Mouse (Mus musculus) hindlimb bud, embryonic 11.5 days (tissue): ENCODE measurements at regions not wholly inside any gene's neighbourhood (a gene's known extent, or its start where the extent isn't known, plus 50 kb on each side); places are given as distances from the start of the nearest gene placed in this dataset.
A peak's percentile ranks its signal among the peaks of the same experiment; 100 is the strongest.
"Not testable (repeated sequence)": the region's sequence is repeated elsewhere in the genome, so short reads cannot be mapped to it uniquely, and the experiment has no call there.

Experiments
- DNase-seq: peaks from one replicate; pipeline ENCODE4 v3.0.0-alpha.2; 2012; ENCODE audit warnings: low read depth, low spot score; ENCODE audit errors: extremely low spot score

- no peak for DNase-seq
Observed at GRCm38 (mm10) chr12:27978257-27978931, 573.8 kb downstream of the Dcdc2c start.

GRCm38 (mm10) chr12:27977548-27978256, 574.5 kb downstream of the Dcdc2c start:
- no peak for DNase-seq

DNA sequence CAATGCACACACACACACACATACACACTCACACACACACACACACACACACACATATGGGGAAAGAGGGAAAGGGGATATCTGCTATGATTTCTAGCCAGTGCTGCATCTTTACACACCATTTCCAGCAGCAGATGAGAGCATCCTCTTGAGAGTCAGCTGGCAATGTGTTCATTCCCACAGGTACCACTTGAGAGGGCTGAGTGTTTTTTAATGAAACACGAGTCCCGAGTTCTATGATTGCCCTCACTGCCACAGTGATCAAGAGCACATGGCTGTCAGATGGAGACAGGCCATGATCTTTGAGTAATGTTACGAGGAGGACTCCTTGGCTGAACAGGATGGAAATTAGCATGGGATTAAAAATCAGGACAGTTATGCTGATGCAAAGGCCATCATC, 589.3 kb downstream of the Dcdc2c start:
- no peak for DNase-seq

- no peak for DNase-seq
Observed at GRCm38 (mm10) chr12:27960064-27960463, 592.1 kb downstream of the Dcdc2c start.

- DNase-seq, result peak; percentile 24
Observed at GRCm38 (mm10) chr12:27947646-27948045, 604.6 kb downstream of the Dcdc2c start.

- peak; percentile 52 for DNase-seq
Observed at GRCm38 (mm10) chr12:27946866-27947459, 604.6 kb upstream of the Sox11 start.

GRCm38 (mm10) chr12:27945411-27945810, 603.0 kb upstream of the Sox11 start:
- no peak for DNase-seq

DNA sequence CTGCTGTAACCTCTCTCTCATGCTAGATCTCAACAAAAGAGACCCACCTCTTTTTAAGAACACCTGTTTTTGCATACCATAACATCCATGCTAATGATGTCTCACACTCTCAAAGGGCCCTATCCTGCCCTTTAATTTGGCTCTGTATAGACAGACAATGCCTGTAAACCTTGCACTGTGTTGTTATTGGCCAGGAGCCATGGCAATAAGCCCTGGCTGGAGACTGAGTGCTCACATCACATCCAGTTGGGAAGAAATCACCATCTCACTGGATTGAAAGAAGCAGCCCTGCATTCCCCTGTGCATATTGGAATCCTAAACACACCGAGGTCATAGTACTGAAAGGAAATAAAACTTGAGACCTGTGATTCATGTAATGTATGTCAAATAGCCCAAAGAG, 598.7 kb upstream of the Sox11 start:
- DNase-seq, result no peak

DNA sequence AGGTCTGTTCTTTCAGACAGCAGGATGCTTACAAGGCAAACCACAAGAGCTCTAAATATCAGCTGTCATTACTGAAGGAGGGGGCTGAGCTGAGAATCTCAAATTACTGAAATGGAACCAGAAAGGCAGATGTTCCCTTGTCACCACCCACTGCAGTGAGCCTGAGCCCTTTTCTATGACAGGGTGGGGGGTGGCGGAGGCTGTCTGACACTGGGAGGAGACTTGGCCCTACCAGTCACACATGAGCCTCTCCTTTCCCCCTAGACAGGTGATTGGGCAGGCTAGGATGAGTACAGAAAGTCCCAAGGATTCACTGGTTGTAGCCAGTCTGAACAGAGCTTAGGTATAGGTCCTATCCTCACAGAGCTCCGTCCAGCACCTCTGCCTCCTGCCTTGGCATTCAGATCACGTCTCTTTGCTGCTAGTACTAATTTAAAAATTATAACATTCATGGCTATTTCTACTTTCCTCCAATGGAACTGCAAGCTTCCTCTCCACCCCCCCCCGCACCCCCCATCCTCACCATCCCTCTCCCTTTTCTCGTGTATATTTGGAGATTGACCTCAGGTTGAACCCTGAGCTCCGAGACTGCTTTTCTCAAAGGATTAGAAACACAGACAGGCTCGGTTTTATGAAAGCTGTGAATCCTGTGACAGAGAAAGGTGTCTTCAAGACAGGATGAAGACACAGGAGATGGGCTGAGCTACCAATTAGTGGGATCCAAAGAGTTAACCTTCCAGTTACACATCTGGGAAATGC, 590.2 kb upstream of the Sox11 start:
- no peak for DNase-seq

DNA sequence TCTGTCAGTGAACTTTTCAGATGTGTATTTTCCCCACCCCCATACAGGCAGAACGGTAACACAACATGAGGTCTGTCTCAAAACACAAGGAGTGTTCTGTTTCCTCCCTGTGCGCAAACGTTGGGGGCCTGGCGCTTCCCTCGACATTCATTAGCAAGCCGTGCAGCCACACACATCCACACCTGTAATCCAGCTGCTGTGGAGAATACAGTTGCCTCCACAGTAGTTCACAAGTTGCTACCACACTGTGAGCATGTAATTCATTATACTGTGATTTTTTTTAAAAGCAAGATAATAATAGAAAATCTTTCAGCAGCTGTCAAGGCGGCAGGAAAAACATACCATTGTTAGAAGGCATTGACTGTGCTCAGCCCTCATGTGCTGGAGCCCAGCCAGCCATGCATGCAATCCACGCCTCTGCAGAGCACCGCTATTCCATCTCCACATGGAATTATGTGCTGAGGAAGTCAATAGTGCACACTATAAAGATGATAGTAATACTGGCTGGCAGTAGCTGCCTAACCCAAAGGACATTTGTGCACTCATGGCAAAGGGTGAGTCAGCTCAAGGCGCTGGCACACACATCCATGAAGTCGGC, 586.1 kb upstream of the Sox11 start:
- no peak for DNase-seq

GRCm38 (mm10) chr12:27926730-27927129, 584.4 kb upstream of the Sox11 start:
- DNase-seq, result no peak

DNA sequence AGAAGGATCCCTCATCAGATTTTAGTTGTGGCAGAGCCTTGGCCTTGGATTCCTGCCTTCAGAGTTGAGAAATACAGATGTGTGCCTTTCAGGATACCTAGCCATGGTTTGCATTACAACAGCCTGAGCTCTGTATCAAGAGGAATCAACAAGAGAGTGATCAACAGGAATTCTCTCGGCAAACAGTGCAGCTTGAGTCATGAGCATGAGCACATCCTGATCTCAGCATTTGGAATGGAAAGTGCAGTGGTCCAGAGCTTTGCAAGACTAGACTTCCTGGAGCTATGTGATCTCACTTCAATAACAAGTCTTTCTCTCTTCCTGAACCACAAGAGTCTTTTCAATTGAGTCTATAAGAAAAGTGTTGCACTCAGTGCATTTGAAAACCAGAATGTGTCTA, 578.2 kb upstream of the Sox11 start:
- no peak for DNase-seq

GRCm38 (mm10) chr12:27916401-27916920, 574.1 kb upstream of the Sox11 start:
- DNase-seq, result no peak

DNA sequence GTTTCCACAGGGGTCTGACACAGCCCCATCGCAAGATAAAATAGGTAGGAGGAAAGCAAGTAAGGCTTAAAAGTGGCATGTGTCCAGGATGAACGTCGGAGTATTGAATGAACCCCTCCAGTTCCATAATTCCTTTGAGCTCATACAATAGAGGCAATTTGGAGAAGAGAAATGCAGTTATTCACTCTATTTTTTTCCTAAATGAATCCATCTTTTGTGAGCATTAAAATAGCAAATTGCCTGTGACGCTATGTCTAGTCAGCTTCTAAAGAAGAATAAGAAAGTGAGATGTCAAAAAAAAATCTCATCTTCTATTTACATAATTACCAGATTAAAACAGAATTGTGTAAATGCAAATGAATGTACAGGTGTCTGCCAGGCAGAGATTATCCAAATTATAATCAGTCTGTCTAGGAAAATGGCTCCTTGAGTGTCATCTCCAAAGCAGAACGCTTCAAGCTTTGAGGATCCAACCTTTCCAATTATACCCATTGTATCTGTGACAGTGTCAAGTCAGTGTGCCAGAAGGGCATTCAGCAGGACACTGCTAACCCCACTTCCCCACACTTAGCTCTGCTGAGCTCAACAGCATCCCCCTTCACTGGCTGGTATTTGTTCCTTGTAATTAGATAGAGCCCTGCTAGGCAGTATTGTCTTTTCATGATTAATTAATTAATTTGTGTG, 567.2 kb upstream of the Sox11 start:
- no peak for DNase-seq

DNA sequence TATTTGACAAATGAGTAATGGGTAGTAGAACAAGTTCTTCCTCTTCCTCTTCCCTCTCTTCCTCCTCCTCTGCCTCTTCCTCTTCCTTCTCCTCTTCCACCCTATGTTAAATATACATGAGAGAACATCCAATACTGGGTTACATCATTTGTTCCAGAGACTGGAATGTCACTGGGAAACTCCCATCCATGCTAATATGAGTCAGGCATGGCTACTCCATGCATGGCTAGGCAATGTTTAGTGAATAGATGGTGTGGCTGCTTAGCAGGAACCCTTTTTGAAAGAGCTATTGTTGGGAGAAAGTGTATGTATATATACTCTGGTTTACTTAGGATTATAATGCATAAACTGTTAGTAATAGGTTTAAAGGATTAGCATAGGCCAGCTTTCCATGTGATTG, 554.3 kb upstream of the Sox11 start:
- not testable (repeated sequence) for DNase-seq

DNA sequence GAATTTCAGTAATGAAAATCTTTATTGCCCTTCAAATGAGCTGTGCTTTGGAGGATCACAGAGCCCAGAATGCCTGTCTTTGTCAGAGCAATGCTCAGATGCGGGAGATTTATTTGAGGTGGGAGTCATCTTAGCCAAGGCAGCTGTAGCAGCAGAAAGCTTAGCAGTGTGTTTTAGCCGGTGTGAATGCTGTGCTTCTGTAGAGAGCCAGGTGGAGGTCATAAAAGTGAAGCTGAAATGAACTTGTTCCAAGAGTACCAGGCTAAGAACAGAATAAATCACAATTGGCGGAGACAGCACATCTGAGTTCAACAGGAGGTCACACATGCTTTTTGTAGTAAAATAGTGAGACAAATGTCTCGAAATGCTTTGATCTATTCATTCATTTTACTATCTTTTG, 539.3 kb upstream of the Sox11 start:
- DNase-seq, result peak; percentile 31

- no peak for DNase-seq
Observed at GRCm38 (mm10) chr12:27866421-27866820, 524.0 kb upstream of the Sox11 start.

DNA sequence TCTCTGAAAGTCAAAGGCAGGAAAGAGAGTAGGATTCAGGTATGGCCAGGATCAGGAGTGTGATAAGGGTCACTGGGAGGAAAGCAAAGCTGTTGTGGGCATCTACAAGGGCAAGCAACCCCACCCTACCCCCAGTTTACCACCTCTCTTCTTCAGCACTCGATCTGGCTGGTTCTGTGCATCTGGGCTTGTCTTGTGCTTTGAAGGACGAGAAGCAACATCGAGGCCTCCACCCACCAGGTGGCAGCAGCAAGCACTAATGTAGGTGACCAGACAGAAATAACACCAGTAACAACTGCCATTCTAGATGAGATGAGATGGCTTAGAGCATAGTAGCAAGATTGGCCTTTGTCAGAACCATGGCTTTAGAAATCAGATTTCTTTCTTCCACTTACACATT, 507.2 kb upstream of the Sox11 start:
- DNase-seq, result no peak

GRCm38 (mm10) chr12:27849099-27849498, 506.7 kb upstream of the Sox11 start:
- no peak for DNase-seq

DNA sequence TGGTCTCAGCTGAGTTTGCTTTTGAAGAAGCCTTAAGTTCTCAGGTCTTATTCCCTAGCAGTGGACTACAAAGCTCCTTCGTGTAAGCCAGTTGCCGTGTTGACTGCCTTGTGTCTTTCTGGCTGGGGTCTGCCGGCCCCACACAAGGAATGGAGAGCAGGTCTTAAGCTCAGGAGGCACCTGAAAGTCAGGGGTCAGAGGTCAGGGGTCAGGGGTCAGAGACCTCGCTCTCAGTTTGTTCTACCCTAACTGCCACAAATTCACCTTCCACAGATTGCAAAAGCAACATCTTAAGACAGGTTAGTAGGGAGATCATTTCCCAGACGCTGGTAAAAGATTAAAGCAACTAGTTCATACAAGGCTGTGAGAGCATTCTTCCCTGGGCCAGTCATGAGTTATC, 505.8 kb upstream of the Sox11 start:
- DNase-seq, result no peak
